Mouse (Mus musculus): ENCODE data around the gene Wdr24. TPM values are rescaled to one million over a fixed set of nuclear protein-coding genes. Genes with fewer than 3 reads are reported as not detected.

Wdr24 gene
- polyA plus RNA-seq, 1 experiment from 2014 or later: 24.6 TPM

DNA sequence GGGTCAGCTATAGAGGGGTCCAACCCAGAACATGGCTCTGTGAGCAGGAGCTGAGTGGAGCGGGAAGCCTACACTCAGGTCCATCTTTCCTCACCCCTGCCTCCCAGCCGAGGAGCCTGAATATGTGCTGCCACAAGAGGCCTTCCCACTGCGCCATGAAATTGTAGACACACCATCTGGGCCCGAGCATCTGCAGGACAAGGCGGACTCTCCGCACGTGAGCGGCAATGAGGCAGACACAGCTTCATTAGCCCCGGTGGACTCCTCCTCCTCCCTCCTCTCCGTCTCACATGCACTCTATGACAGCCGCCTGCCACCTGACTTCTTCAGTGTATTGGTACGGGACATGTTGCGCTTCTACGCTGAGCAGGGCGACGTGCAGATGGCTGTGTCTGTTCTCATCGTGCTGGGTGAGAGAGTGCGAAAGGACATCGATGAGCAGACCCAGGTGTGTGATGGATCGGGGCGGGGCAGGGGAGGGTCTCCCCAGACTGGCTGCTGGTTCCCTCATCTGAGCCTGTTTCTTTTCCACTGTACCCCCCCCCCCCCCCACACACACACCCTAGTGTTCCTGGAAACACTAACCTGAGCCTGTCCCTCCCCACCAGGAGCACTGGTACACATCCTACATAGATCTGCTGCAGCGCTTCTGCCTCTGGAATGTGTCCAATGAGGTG lies 4.3 kb downstream of the Wdr24 start:
- Histone ChIP-seq H3K4me2 (0 out of 2 replicates have a peak overlapping the region, but pooled peaks have one; percentile 66), H3K36me3 (peaks cover 42% of the 10 kb centered on the region), H3K9ac (no peak overlapping the region), H3K27me3 (no peaks in the 10 kb centered on the region), H3K4me1 (peaks cover 65% of the 10 kb centered on the region), H3K27ac (0 out of 2 replicates have a peak overlapping the region, but pooled peaks have one; percentile 92), H3K4me3 (peak overlapping the region; percentile 62; the same call in 1 of the 2 replicates), H3K9me3 (no peaks in the 10 kb centered on the region)
- WGBS: 90% methylated on average over 22 of the region's 22 CpGs
- ATAC-seq (ENCODE audit: insufficient number of reproducible peaks, low FRiP score, low TSS enrichment, low read depth): no peak

DNA sequence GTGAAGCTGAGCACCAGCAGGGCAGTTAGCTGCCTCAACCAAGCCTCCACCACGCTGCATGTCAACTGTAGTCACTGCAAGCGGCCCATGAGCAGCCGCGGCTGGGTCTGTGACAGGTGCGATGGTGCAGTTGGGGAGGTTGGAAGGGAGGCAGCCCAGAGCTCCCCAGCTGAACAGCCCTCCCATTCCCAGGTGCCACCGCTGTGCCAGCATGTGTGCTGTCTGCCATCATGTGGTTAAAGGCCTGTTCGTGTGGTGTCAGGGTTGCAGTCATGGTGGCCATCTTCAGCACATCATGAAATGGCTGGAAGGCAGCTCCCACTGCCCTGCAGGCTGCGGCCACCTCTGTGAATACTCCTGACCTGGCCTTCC lies 4.8 kb downstream of the Wdr24 start:
- peak overlapping the region; percentile 62 for H3K4me3 ChIP-seq
- H3K4me1 ChIP-seq: peaks cover 65% of the 10 kb centered on the region
- H3K4me2 ChIP-seq: peak overlapping the region; percentile 66
- 81% methylated on average over 8 of the region's 8 CpGs for WGBS
- no peak for ATAC-seq (ENCODE audit: insufficient number of reproducible peaks, low FRiP score, low TSS enrichment, low read depth)
- H3K9me3 ChIP-seq: no peaks in the 10 kb centered on the region
- H3K27me3 ChIP-seq: no peaks in the 10 kb centered on the region
- peak overlapping the region; percentile 68; the same call in 1 of the 2 replicates for H3K9ac ChIP-seq
- H3K36me3 ChIP-seq: peaks cover 42% of the 10 kb centered on the region
- H3K27ac ChIP-seq: peak overlapping the region; percentile 92

DNA sequence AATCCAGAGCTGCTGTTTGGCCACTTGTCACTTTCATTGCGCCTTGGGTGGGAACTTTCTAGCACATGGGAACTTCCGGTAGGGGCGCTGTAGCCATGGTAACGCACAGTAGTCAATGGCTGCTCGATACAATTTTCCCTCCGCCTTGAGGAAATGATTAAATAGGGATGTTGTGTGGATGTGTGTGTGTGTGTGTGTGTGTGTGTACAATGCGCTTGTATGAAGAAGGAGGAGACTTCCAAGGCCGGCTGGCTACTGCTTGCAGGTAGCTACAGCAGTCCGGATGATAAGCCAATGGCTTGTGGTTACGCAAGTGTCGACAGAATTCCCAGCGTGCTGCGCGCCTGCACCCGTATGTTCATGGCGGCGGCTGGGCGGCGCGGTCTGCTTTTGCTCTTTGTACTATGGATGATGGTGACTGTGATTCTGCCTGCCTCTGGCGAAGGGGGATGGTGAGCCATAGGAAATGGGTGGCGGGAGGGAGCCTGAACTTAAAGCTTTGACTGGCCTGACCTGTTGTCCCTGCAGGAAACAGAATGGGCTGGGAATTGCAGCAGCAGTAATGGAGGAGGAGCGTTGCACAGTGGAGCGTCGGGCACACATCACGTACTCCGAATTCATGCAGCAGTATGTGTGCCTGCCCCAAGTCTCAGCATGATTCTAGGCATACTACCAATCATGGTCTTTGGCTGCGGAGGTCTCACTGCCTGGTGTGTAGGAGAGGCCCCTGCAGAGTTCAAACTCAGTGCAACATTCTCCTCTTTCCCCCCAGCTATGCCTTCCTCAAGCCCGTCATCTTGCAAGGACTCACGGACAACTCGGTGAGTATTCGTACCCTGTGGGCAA lies 5.5 kb downstream of the Wdr24 start, which contains the start of gene Jmjd8:
Gene Jmjd8, plus strand, starts transcription at position 156 of the 846 bp plus-strand sequence.
- peak within 1 kb of the TSS; percentile 62 for H3K4me3 ChIP-seq
- no peaks in the 10 kb centered on the region for H3K9me3 ChIP-seq
- ATAC-seq (ENCODE audit: insufficient number of reproducible peaks, low FRiP score, low TSS enrichment, low read depth): no peak
- peak within 1 kb of the TSS; percentile 68 for H3K9ac ChIP-seq
- WGBS: 2% methylated on average over 32 of the region's 32 CpGs
- H3K27ac ChIP-seq: peak within 1 kb of the TSS; percentile 92
- peak within 1 kb of the TSS; percentile 66 for H3K4me2 ChIP-seq
- H3K4me1 ChIP-seq: peaks cover 64% of the 10 kb centered on the region
- H3K27me3 ChIP-seq: no peaks in the 10 kb centered on the region
- H3K36me3 ChIP-seq: peaks cover 42% of the 10 kb centered on the region

DNA sequence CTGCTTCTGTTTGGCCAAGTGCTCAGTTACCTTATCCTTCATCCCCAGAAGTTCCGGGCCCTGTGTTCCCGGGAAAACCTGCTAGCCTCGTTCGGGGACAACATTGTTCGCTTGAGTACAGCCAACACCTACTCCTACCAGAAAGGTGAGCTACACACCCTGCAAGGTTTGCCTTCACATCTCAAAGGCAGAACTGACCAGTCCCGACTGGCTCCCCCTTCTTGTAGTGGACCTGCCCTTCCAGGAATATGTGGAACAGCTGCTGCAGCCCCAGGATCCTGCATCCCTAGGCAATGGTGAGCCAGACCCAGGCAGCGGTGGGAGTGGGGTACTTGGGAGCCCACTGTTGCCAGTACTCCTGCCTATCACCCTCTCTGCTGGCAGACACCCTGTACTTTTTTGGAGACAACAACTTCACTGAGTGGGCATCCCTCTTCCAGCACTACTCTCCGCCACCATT lies 6.2 kb downstream of the Wdr24 start:
- H3K9me3 ChIP-seq: no peaks in the 10 kb centered on the region
- no peaks in the 10 kb centered on the region for H3K27me3 ChIP-seq
- H3K27ac ChIP-seq: peak overlapping the region; percentile 92
- H3K36me3 ChIP-seq: peaks cover 42% of the 10 kb centered on the region
- peaks cover 64% of the 10 kb centered on the region for H3K4me1 ChIP-seq
- 40% methylated on average over 8 of the region's 8 CpGs for WGBS
- ATAC-seq (ENCODE audit: insufficient number of reproducible peaks, low FRiP score, low TSS enrichment, low read depth): no peak
- H3K9ac ChIP-seq: peak overlapping the region; percentile 68
- peak overlapping the region; percentile 66 for H3K4me2 ChIP-seq
- peak overlapping the region; percentile 62 for H3K4me3 ChIP-seq

DNA sequence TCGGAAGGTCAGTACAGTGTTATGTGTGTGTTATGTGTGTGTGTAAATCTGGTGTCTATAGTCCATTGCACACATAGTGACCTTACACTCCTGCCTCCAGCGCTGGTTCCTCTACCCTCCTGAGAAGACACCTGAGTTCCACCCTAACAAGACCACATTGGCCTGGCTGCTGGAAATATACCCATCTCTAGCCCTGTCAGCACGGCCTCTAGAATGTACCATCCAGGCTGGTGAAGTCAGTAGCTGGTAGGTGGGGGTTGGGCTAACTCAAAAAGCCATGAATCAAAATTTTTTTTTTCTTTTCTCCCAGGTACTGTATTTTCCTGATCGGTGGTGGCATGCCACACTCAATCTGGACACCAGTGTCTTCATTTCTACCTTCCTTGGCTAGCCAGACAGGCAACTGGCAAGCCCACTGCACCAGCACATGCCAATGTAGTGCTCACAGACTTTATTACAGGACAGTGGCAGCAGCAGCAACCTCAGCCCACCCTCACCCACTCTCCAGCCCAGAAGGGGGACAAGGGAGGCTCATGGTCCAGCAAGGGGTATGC lies 6.8 kb downstream of the Wdr24 start:
- peaks cover 48% of the 10 kb centered on the region for H3K36me3 ChIP-seq
- H3K9ac ChIP-seq: no peak overlapping the region
- peak overlapping the region; percentile 3; the same call in 1 of the 2 replicates for H3K27ac ChIP-seq
- H3K4me1 ChIP-seq: peaks cover 64% of the 10 kb centered on the region
- WGBS: 76% methylated on average over 4 of the region's 4 CpGs
- H3K4me2 ChIP-seq: peak overlapping the region; percentile 66
- no peaks in the 10 kb centered on the region for H3K9me3 ChIP-seq
- H3K27me3 ChIP-seq: no peaks in the 10 kb centered on the region
- no peak for ATAC-seq (ENCODE audit: insufficient number of reproducible peaks, low FRiP score, low TSS enrichment, low read depth)
- H3K4me3 ChIP-seq: peak overlapping the region; percentile 62

DNA sequence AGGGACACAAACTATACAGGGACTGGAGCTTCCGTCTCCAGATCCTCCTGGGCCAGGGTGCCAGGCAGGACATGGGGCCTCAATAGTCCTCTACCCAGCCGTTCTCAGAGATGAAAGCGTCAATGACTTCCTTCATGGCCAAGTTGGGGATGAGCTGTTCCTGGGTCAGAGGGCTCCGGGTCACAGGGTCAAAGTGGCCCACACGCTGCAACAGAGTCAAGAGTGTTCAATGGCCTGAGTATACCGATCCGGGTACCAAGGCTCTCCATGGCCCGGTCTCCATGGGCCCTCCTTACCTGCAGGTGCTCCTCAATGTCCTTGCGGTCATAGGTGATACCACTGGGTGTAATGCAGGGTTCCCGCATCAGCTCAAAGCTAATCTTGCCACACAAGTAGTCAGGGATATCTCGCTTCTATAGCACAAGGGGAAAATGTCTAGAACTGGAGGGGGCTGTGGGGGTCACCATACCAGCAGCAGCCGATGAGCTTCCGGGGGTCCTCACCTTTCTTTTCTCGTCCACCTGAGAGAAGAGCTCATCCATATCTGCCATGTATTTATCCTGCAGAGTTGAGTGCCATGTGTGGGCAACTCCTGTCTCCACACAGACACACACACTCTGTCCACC lies 7.5 kb downstream of the Wdr24 start:
- H3K4me3 ChIP-seq: peak overlapping the region; percentile 77
- H3K9ac ChIP-seq: 0 out of 2 replicates have a peak overlapping the region, but pooled peaks have one; percentile 81
- H3K4me2 ChIP-seq: peak overlapping the region; percentile 86
- peaks cover 44% of the 10 kb centered on the region for H3K36me3 ChIP-seq
- H3K4me1 ChIP-seq: peaks cover 65% of the 10 kb centered on the region
- ATAC-seq (ENCODE audit: insufficient number of reproducible peaks, low FRiP score, low TSS enrichment, low read depth): no peak
- H3K27me3 ChIP-seq: no peaks in the 10 kb centered on the region
- H3K27ac ChIP-seq: peak overlapping the region; percentile 3; the same call in 1 of the 2 replicates
- no peaks in the 10 kb centered on the region for H3K9me3 ChIP-seq
- 88% methylated on average over 14 of the region's 14 CpGs for WGBS

DNA sequence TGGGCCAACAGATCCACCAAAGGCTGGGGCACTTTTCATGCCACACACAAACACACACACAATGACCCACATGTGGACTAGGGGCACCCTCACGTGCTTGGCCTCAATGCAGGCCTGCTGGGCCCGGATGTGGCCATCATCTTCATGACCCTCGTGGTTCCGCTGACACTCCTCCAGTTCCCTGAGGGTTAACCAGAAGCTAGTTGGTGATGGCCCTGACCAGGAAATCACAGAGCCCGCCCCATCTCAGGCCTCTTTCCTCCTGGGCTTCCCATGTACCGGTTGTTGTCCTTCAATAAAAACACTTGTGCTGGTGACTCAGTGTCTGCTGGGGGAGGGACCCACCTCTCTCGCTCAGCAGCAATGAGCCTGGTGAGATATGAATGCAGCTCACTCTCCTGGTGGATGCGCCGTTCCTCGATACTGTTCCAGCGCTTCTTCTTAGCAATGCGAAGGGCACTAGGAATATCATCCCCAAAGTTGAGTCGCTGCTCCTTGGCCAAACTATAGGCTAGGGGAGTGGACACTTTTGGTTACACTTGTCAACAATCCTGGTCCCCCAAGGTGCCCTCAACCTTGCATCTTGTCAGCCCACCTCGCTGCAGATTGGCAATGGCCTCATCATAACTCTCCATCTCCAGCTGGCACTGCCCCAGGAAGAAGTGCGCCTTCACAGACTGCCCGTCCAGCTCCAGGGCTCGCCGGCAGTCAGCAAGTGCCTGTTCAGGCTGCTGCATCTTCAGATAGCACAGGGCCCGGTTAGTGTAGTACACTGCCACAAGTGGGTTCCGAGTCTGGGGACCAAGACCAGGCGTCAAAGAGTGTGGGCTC lies 8.2 kb downstream of the Wdr24 start:
- H3K4me1 ChIP-seq: peaks cover 70% of the 10 kb centered on the region
- WGBS: 57% methylated on average over 21 of the region's 21 CpGs
- no peaks in the 10 kb centered on the region for H3K27me3 ChIP-seq
- peak overlapping the region; percentile 86 for H3K4me2 ChIP-seq
- peaks cover 36% of the 10 kb centered on the region for H3K36me3 ChIP-seq
- peak overlapping the region; percentile 81 for H3K9ac ChIP-seq
- H3K27ac ChIP-seq: peak overlapping the region; percentile 97
- H3K4me3 ChIP-seq: peak overlapping the region; percentile 77
- no peaks in the 10 kb centered on the region for H3K9me3 ChIP-seq
- ATAC-seq (ENCODE audit: insufficient number of reproducible peaks, low FRiP score, low TSS enrichment, low read depth): no peak

DNA sequence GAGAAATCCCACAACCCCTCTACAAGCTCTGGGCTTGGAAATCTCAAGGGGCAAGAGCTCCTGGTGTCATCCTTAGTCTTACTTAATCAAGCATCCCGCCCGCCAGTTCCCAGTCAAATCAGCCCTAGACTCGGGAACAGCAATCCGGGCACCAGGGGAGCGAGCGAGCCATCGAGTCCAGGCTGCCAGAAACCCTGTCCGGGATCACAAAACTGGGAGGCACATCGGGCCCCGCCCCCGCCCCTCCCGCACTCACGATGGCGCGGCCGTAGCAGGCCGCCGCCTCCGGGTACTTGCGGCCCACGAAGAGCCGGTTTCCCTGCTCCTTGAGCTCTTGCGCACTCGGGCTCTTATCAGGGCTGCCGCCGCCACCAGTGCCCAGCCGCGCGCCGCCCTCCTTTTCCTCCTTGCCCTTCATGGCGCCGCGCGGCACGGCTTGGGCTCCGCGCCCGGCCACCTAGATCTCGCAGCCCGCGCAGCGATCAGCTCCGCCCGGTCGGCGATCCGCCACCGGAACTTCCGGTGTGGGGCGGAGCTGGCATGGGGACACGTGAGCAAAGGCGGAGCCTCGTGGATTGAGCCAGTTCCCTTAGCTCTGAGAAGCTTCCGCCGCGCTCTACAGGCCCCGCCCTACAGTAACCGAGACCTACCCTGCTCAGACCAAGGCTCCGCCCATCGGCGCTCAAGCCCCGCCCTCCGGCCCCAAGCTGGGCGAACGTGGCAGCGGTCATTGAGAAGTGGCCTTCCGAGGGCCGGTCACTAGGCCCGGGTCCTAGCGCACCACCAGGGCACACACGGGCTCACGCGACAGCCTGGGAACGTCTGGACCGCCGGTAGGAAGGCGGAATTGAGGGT lies 9.2 kb downstream of the Wdr24 start:
- H3K4me3 ChIP-seq: peak overlapping the region; percentile 77
- no peaks in the 10 kb centered on the region for H3K27me3 ChIP-seq
- under 1% methylated on average over 72 of the region's 77 CpGs for WGBS
- H3K4me1 ChIP-seq: peaks cover 78% of the 10 kb centered on the region
- H3K9me3 ChIP-seq: no peaks in the 10 kb centered on the region
- peak overlapping the region; percentile 97 for H3K27ac ChIP-seq
- peaks cover 27% of the 10 kb centered on the region for H3K36me3 ChIP-seq
- H3K4me2 ChIP-seq: peak overlapping the region; percentile 86
- H3K9ac ChIP-seq: peak overlapping the region; percentile 81
- peak; percentile 91 for ATAC-seq (ENCODE audit: insufficient number of reproducible peaks, low FRiP score, low TSS enrichment, low read depth)

DNA sequence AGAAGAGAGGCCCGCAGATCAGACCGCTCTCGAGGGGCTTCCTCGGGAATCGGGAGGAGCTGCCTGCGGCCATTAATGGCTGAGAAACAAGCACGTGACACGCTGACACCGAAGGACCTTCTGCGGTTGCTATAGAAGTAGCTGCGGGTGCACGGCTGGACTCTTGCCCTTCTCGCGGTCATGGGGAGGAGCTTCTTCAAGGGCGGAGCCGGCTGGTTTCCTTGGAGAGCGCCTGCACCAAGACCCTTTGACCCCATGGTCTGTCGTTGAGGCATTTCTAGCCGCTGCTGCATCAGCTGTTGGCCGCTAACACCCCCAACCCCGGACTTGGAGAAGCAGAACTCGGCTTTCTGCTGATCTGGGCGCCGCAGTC lies 9.8 kb downstream of the Wdr24 start, which contains the start of gene Stub1:
Gene Stub1, minus strand, starts transcription at position 114 of the 373 bp plus-strand sequence.
- under 1% methylated on average over 24 of the region's 24 CpGs for WGBS

DNA sequence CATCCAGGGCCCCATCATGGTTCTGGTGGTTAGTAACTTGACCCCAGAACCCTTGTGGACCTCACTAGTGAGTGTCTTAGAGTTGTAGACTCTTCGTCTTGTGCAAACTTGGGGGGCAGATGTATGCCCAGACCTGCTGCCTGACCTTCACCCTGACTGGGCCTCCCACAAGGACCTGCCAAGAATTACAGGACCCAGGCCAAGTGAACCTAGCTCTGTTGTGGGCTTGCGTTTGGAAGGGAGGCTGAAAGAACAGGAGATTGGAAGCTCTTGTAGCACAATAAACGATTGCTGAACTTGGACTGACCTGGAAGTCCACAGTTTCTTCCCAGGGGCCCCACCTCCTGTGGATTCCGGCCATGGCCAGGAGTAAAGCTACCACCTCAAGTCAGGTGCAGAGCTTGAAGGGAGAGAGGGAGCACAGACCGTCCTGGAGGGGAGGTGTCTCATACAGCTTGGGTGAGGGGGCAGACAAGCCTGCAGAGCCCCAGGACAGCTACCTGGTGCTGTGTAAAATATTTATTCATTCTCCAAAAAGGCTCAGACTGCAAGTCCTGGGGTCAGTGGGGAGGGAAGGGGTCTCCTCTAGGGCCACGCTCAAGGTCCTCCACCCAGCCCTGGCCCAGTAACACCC lies 10.7 kb downstream of the Wdr24 start:
- peaks cover 39% of the 10 kb centered on the region for H3K36me3 ChIP-seq
- H3K4me1 ChIP-seq: peaks cover 70% of the 10 kb centered on the region
- peak overlapping the region; percentile 86 for H3K4me2 ChIP-seq

More for the DNA sequence above, 9.8 kb downstream of the Wdr24 start, which contains the start of gene Stub1:
- H3K9ac ChIP-seq: peak within 1 kb of the TSS; percentile 81
- H3K4me1 ChIP-seq: peaks cover 73% of the 10 kb centered on the region
- peak within 1 kb of the TSS; percentile 77 for H3K4me3 ChIP-seq
- H3K27me3 ChIP-seq: no peaks in the 10 kb centered on the region
- peak within 1 kb of the TSS; percentile 97 for H3K27ac ChIP-seq
- peak; percentile 55 for ATAC-seq (ENCODE audit: insufficient number of reproducible peaks, low FRiP score, low TSS enrichment, low read depth)
- H3K4me2 ChIP-seq: peak within 1 kb of the TSS; percentile 86
- peaks cover 32% of the 10 kb centered on the region for H3K36me3 ChIP-seq
- H3K9me3 ChIP-seq: no peaks in the 10 kb centered on the region

More for the DNA sequence above, 10.7 kb downstream of the Wdr24 start:
- H3K9ac ChIP-seq: peak overlapping the region; percentile 81
- ATAC-seq (ENCODE audit: insufficient number of reproducible peaks, low FRiP score, low TSS enrichment, low read depth): no peak
- H3K9me3 ChIP-seq: no peaks in the 10 kb centered on the region
- peak overlapping the region; percentile 77 for H3K4me3 ChIP-seq
- WGBS: 31% methylated on average over 6 of the region's 6 CpGs
- H3K27me3 ChIP-seq: no peaks in the 10 kb centered on the region
- H3K27ac ChIP-seq: peak overlapping the region; percentile 97
